Mouse (Mus musculus): Measurements from ENCODE around the gene Higd1b.

DNA sequence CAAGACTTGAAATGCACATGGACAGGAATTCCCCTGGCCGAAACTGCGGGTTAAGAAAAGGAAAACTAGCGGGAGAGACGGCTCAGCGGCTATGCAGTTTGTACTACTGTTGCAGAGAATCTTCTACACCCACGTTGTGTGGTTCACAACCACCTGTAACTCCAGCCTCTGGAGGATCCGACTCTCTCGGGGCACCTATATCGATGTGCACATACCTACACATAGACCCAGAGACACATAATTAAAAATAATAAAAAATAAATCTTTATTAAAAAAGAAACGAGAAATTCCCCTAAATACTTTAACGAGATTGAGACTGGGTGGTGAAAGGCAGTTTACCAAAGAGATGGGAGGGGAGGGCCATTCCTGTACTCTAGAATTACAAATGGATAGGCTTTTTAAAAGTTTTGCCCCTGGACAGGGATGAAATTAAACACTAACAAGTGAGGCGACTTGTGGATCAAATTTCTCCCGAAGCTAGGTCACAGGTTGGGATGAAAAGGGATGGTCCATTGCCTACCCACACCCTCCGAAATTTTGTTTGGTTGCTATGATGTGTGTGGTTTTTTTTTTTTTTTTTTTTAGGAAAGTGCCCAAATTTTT lies 15.8 kb upstream of the Higd1b start:
- TF ChIP-seq MXI1 (IDR thresholded peaks at IDR 0.05; ENCODE audit: low read depth, low read length) (no peak), KAT2A (IDR thresholded peaks at IDR 0.05; ENCODE audit: insufficient replicate concordance, low read length) (no peak), POLR2A (IDR thresholded peaks at IDR 0.05; ENCODE audit: low read depth, low read length) (no peak), MEF2A (IDR thresholded peaks at IDR 0.05; ENCODE audit: borderline replicate concordance, low read depth, low read length) (no peak), POLR2AphosphoS2 (IDR thresholded peaks at IDR 0.05; ENCODE audit: low read depth, low read length) (no peak), ZMIZ1 (IDR thresholded peaks at IDR 0.05; ENCODE audit: low read depth, low read length) (no peak), HCFC1 (IDR thresholded peaks at IDR 0.05; ENCODE audit: low read depth, low read length) (no peak), RAD21 (IDR thresholded peaks at IDR 0.05; ENCODE audit: low read depth, low read length) (no peak), CTCF (conservative IDR thresholded peaks at IDR 0.05 in 1 of 2, IDR thresholded peaks at IDR 0.05 in 1 of 2; ENCODE audit: low read depth in 2 of 2, low read length in 2 of 2) (no peak), EP300 (IDR thresholded peaks at IDR 0.05; ENCODE audit: low read length) (no peak), USF1 (IDR thresholded peaks at IDR 0.05; ENCODE audit: low read depth, low read length) (no peak), BHLHE40 (IDR thresholded peaks at IDR 0.05; ENCODE audit: low read depth, low read length) (no peak), ZKSCAN1 (IDR thresholded peaks at IDR 0.05; ENCODE audit: borderline replicate concordance, low read depth, low read length) (no peak)
